Mouse (Mus musculus): ENCODE measurements around the gene Kif2a.
A peak's percentile ranks its signal among the peaks of the same experiment; 100 is the strongest.

The Kif2a gene

DNA sequence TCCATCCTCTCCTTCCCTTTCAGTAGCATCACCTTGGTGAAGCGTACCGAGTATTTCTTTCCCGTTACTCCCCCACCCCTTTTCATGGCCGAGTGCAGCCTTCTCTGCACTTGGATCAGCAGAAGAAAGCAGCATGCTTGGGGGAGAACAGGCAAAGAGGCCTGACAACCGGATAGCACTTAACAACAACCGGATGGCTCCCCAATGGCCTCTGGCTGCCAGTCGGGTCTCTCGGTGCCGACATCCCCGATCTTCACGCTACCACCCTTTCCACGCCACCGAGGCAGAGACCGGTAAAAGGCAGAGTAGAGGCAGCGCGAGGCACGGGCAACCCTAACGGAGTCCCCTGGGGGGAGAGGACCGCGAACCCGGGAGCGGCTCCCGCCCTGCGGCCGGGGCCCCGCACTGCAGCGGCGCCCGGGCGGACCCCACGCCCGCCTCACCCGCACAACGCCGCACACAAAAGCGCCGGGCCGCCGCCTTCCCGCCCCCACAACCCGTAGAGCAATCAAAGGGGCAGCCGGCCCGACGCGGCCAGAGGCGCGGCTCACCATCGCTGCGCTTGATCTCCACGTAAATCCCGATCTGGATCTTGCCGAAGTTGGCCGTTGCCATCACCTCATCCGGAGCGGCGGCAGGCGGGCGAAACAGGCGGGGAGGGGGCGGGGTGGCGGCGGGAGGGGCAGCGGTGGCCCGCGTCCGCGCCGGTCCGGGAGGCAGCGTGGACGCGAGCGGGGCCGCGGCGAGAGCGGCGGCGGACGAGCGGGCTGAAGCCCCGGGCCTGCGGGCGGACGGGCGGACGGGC lies at the start of gene Kif2a:
Kif2a (minus strand) TSS at position 666 of the 805 bp plus-strand sequence.
- peak; percentile 71 for DNase-seq (ENCODE audit: extremely low spot score)

DNA sequence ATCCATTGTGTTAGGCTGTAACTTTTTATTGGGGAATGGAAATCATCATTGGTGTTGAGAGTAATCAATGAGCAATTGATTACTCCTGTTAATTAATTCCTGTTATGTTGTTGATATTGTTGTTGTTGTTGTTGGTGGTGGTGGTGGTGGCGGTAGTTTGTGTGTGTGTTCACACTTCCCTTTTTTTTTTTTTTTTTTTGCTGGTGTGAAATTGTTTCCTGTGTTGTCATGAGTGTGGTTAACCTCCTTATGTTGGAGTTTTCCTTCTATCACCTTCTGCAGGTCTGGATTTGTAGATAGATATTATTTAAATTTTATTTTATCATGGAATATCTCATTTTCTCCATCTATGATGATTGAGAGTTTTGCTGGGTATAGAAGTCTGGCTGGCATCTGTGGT lies 47.1 kb upstream of the Kif2a start:
- DNase-seq (ENCODE audit: extremely low spot score): no peak

DNA sequence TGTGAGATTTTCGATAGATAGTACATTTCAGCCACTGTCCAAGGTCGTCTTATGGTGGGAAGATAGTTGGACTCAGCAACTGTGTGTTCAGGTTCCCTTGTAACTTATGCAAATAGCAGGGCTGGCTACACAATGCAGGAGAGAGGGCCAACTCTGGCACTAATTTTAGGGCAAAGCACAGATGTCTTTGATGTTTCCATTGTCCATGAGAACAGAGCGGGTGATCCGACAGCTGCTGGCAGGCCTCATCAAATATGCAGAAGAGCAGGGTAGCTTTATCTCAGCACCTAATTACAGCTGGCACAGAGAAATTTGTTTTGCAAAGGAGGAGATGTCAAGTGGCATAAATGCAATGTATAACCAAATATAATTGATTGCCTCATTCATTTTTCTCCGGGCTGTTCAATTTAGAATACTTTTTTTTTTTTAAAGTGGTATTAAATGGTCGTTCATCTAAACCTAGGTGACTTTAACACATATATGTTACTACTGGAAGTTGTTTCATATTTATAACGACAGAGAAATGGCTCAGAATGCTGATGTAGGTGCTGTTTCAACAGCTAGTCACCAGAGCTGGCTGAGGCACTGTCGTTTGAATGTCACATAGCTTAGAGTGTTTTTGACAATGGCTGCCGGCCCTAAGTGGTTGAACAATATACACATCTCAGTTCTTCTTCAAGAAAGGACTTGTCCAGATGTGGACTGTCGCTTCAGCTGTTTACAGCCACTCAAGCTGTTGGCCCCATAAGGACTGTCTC lies 43.4 kb upstream of the Kif2a start:
- no peak for DNase-seq (ENCODE audit: extremely low spot score)

DNA sequence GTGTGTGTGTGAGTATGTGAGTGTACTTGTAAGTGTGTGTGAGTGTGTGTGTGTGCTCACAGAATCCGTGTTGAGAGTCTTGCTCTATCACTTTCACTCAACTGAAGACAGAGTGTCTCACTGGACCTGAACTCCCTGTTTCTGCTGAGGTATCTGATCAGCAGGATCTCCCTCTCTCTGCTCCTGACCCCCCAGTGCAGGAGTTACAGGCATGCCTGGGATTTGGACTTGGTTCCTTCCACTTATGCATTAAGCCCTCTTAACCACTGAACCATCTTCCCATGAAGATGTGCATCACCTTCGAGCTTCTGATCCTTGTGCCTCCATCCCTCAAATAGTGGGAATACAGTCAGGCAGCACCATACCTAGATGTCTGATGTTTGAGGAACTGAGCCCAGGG lies 42.3 kb upstream of the Kif2a start:
- no peak for DNase-seq (ENCODE audit: extremely low spot score)

DNA sequence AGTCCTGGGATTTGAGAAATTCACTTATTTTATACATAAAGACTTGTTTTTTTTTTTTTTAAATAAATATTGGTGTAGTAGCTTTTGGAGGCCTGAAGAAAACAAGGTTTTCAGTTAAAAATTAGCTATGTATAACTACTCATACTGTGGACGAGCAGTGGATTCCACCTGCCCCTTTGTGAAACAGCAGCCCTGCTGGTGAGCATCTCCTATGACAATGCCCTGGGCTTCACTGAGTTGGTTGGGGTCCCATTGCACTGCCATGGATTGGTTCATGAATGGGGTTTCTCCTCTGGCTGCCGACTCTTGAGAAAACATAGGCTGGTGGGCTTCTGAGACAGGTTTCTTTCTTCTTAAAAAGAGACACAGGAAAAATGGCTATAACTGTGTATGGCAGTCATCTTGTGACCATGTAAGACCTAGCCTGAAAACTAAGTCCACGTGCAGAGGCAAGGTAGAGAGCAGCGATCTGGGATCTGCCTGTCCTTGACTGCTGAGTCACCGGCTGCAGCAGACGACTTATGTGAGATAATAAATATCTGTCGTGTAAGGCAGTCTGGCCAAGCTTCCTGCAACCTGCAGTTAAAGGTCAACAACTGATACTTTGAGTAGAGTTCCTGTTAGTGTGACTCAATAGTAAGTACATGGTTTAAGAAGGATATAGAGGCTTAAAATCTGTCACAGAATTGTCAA lies 41.3 kb upstream of the Kif2a start:
- DNase-seq (ENCODE audit: extremely low spot score): no peak

DNA sequence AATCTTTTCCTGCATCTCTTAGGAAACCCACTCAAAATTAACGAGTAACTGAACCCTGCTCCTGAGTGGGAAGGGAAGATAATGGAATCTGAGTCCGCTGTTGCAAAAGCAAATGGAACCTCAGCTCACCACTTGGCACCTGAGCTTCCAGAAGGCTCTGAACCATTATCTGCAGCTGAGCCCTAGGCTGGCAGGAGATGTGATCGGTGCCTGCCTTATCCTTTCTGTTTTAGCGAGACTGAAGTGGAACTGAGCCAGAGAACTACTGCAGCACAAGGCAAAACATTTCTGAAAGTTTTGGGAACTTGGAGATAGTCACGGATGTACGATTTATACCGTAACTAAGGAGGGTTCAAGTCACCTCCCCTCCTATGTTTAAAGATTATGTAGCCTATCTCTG lies 38.2 kb upstream of the Kif2a start:
- no peak for DNase-seq (ENCODE audit: extremely low spot score)

DNA sequence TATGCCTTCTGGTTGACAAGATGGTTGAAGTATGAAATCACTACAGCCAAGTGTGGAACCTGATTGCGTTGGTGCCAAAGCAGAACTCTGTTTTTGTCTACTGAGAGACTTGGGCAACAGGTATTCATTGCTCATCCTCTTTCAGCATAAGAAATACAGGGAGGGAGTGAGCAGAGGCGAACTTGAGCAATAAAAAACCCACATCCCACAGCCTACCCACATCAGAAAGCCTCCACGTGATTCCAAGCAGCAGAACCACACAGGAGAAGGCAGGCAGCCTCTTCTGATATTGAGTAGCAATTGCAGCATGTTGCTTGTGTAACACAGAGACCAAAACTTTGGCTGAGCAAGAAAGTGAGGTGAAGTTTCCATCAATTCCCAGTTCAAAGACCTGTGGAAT lies 37.5 kb upstream of the Kif2a start:
- DNase-seq (ENCODE audit: extremely low spot score): no peak

DNA sequence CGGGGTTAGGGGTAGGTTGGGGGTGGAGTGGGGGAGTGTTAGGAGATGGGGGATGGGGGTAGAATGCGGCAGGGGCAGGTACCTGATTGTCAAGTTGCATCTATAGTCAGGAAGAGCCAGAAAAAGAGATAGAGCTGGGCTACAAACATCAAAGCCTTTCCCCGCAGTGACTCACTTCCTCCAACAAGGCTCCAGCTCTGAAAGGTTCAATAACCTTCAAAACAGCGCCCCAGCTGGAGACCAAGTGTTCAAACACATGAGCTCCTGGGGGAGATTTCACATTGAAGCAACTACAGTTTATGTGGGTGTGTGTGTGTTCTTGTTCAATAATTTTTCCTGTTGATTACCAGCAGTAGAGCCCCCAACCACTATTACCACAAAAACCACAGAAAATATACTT lies 34.4 kb upstream of the Kif2a start:
- no peak for DNase-seq (ENCODE audit: extremely low spot score)

DNA sequence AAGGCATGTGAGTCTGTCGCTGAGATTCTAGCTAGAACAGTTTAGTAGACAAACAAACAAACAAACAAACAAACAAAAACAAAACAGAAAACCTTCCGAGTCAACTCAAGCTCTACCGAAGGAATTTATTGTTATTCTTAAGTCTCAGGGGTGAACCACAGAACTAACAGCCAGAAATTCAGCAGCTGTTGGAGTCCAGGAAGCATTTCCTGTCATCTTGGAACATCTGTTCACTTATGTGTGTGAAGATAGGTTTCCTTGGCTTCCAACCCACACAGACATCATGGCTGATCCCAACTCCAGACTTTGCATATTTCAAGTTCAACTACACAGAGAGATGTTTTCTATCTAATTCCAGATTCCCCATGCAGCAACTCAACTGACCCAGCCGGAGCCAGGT lies 32.6 kb upstream of the Kif2a start:
- no peak for DNase-seq (ENCODE audit: extremely low spot score)

DNA sequence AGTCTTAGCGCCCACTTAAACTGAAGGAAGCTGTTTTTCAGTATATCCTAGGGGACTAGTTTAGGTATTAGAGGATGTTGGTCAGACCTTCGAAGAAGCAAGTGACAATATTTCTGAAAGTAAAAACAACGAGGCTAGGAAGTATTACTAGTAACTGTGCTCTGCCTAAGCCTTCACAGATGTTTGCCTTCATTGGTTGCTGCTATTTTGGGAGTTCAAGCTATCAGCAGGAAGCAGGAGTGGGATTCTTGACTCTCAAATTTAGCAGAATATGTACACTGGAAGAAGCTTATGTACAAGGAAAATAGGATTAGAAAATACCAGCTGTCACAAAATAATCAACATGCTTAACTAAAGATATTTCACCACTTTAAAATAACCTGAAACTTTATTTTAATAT lies 29.4 kb upstream of the Kif2a start:
- DNase-seq (ENCODE audit: extremely low spot score): no peak

DNA sequence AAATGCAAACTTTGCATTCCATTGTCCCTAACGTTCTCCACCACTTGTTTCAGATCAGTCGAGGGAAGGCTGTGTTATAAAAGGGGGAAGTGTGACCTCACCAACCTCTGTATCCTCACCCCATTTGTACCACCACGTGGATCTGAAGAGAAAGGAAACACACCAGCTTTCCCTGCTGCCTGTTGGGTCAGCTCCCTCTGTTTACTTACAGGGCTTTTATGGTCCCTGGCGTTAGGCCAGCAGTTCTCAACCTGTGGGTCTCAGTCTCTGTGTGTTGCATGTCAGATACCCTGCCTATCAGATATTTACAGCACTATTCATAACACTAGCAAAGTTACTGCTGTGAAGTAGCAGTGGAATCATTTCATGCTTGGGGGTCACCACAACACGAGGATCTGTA lies 22.3 kb upstream of the Kif2a start:
- no peak for DNase-seq (ENCODE audit: extremely low spot score)

DNA sequence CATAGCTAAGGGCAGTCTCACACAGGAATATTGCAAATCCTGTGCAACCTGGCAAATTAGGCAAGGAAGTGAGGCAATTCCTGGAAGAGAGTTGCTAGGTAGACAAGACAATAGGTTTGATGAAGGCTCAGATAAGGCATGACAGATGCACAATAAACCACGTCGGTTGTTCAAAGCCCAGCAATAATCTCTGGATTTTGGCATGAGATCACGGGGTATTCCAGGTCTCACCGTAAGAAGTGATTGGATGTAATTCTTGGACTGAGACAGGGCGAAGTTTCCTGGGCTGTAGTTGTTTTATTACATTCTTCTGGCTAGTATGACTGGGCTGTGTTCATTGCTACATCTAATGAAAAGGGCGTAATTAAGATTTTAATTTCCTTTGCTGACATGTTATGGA lies 20.6 kb upstream of the Kif2a start:
- no peak for DNase-seq (ENCODE audit: extremely low spot score)

DNA sequence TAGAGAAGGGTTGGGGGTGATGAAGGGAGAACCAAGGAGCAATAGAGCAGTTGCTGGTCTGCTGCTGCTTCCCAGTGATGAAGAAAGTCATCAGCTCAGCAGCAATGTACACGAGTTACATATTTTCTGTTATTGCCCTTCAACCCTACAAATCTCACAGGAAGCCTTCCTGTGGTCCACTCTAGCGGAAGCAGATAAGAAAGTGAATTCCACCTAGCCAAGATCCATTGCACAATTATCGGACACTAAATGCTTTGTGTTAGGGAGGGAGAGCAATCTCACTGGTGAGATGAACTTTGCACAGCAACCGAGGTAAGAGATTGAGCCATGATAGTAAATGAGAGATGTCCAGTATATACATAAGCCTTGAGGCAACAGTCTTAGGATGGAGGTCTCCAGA lies 17.6 kb upstream of the Kif2a start:
- no peak for DNase-seq (ENCODE audit: extremely low spot score)

DNA sequence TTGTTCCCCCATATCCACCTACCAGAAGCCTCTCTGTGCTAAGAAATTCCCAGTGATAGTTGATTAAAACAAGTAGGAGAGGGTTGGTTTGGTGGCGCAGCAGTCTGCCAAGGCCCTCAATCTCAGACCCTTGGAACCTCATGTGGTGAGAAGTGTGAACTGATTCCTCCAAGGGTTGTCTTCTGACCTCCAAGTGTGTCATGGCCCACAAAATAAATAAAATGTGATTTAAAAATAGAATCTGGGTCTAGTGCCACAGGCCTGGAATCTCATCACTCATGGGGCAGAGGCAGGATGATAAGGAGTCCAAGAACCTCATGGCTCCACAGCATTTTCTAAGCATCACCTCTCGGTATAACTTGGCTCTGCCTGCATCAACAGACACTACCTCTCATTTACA lies 16.4 kb upstream of the Kif2a start:
- DNase-seq (ENCODE audit: extremely low spot score): no peak

DNA sequence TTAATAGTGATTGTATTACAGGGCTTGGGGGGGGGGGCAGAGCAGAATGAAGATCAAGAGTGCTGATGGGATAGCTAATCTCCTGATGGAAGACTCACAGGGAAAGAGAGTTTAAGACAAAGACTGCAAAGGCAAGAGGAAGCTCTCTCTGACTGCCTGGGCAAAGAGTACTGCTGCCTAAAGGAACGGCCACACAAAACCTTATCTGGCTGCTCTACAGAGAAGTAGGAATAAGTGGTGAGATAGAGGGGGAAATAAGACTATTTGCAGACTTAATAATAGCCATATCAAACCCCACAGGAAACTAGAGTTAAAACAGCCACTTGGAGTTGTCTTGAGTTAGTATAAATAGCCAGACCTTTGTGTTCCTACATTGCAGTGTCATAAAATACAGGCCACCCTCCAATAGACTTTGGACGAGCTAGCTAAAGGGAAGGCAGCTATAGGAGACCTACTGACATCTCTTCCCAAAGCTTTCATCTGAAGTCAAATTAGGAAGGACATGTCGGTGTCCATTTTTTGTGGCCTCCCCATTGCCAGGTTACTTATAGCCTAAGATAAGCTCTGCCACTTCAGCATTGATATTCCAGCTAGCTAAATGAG lies 13.7 kb upstream of the Kif2a start:
- DNase-seq (ENCODE audit: extremely low spot score): no peak

DNA sequence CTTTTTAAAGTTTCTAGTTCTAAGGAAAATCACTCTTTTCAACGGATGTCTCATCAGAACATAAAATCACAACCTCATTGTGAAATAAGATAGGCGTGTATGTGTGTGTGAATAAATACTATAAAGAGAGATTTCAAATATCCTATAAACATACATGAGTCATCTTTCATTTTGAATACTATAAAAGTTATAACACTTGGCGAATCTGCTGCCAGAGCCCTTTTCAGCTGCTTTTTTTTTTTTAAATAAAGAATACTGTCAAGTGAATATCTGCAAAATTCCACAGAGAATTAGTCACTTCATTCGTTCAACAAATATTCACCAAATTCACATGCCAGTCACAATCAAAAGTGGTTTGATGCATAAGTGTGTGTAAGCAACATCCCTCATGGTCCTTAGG lies 13.2 kb upstream of the Kif2a start:
- no peak for DNase-seq (ENCODE audit: extremely low spot score)

DNA sequence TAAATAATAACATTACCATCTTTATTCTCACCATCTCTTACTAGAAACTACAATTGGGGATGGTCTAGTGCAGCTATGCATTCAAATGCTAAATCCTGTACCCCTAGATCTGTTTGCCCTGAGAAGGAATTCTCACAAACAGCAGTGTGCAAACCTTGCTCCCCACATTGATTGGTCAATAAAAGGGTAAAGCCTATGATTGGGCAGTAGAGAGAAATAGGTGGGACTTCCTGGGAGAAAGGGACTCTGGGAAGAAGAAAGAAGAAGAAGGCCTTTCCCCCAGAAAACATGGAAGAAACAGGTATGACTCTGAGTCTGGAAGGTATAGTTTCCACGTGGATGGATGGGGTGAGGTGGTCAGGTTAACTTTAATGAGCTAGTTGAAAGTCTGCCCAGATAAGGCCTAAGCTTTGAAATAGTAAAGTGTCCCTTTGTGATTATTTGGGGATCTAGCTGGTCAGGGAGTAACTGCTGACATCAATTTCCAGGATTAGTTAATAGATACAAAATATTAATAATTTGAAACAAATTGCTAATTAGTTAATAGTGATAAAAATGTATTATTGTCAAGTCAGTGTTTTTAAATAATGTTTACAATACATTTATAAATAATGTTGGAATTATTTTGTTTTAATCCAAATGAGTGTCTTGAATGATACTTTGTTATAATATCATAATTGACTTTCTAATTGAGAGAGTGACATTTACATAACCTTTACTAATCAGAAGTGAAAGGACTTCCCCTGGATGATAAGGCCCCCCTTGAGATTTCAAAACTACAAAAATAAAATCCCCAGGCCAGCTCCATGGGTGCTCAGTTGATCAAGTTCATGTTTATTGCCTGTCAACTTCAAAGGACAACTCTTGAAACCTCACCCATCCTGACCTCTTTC lies 12.3 kb upstream of the Kif2a start:
- no peak for DNase-seq (ENCODE audit: extremely low spot score)

DNA sequence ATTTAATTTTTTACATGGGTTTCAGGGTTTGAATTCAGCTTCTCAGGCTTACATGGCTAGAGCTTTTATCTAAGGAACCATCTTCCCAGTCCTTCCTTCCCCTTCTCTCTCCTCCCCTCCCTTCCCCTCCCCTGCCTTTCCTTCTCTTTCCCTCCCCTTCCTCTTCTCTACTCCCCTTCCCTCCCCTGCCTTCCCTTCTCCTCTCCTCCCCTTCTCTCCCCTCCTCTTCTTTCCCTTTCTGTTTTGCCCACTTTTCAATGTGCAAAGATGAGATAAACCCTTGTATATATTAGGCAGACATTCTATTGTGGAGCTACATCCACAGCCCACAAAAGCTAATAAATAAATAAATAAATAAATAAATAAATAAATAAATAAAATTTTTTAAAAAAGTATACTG lies 9.3 kb upstream of the Kif2a start:
- no peak for DNase-seq (ENCODE audit: extremely low spot score)

DNA sequence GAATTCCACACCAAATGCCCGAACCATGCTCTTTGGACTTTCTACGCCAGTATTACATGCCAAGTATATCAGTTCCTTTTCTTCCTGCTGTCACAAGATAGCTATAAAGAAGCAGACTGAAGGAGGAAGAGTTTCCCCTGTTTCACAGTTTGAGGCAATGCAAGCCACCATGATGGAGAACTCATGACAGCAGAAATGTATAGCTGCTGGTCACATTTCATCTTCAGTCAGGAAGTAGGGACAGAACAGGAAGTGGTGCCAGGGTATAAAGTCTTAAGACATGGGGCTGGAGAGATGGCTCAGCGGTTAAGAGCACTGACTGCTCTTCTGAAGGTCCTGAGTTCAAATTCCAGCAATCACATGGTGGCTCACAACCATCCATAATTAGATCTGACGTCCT lies 5.3 kb upstream of the Kif2a start:
- DNase-seq (ENCODE audit: extremely low spot score): no peak

DNA sequence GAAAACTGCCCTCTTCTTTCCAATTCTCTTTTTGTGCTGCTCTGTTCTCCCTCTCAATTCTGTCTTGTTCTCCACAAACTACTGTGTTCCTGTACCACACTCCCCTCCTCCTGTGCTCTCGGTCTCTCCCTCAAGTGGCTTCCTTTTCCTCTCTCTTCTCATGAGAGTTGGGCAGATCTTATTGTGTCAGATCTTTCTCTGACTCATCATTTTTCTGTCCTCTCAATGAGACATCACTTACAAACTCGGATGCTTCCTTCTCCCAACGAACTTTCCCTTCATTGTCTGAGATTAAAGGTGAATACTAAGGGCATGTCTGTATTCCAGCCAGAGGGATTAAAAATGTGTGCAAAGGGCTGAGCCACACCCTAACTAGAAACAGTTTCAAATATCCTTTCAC lies 3.7 kb upstream of the Kif2a start:
- DNase-seq (ENCODE audit: extremely low spot score): no peak

Measured in embryo, embryonic 9.5 days (tissue).